Mouse (Mus musculus): ENCODE measurements around the gene Hyls1.
"Not testable (repeated sequence)": the region's sequence is repeated elsewhere in the genome, so short reads cannot be mapped to it uniquely, and the experiment has no call there.

Hyls1 gene

GRCm38 (mm10) chr9:35569571-35570534 is at the start of gene Hyls1, which contains the start of gene Pate2:
Gene Hyls1, minus strand, starts transcription at chr9:35570398.
Gene Pate2, plus strand, starts transcription at chr9:35570284.
- DNase-seq (ENCODE audit: low read depth, low spot score) = peak; percentile 97

- DNase-seq (ENCODE audit: low read depth, low spot score) = not testable (repeated sequence)
These were observed 46.6 kb upstream of the Hyls1 start for GRCm38 (mm10) chr9:35616784-35617183.

GRCm38 (mm10) chr9:35614005-35614404 is 43.8 kb upstream of the Hyls1 start:
- peak; percentile 2 for DNase-seq (ENCODE audit: low read depth, low spot score)

GRCm38 (mm10) chr9:35611841-35612240 is 41.6 kb upstream of the Hyls1 start, which contains the start of gene Pate4:
Gene Pate4, minus strand, starts transcription at chr9:35611941.
- DNase-seq (ENCODE audit: low read depth, low spot score) = no peak

GRCm38 (mm10) chr9:35607647-35608405 is 37.6 kb upstream of the Hyls1 start:
- no peak for DNase-seq (ENCODE audit: low read depth, low spot score)

GRCm38 (mm10) chr9:35592903-35593302 is 22.7 kb upstream of the Hyls1 start:
- DNase-seq (ENCODE audit: low read depth, low spot score) = peak; percentile 33

- DNase-seq (ENCODE audit: low read depth, low spot score) = no peak
These were observed 17.5 kb upstream of the Hyls1 start for GRCm38 (mm10) chr9:35587674-35588073.

GRCm38 (mm10) chr9:35574416-35574815 is 4.2 kb upstream of the Hyls1 start:
- DNase-seq (ENCODE audit: low read depth, low spot score) = no peak

GRCm38 (mm10) chr9:35570663-35571062 is 465 bp upstream of the Hyls1 start:
- no peak for DNase-seq (ENCODE audit: low read depth, low spot score)

GRCm38 (mm10) chr9:35567995-35568394 is 2.2 kb downstream of the Hyls1 start:
- no peak for DNase-seq (ENCODE audit: low read depth, low spot score)

GRCm38 (mm10) chr9:35564536-35565240 is 5.5 kb downstream of the Hyls1 start:
- DNase-seq (ENCODE audit: low read depth, low spot score) = no peak

GRCm38 (mm10) chr9:35561583-35561982 is 8.6 kb downstream of the Hyls1 start:
- no peak for DNase-seq (ENCODE audit: low read depth, low spot score)

GRCm38 (mm10) chr9:35561076-35561475 is 9.1 kb downstream of the Hyls1 start:
- DNase-seq (ENCODE audit: low read depth, low spot score) = no peak

GRCm38 (mm10) chr9:35559009-35559890 is 10.9 kb downstream of the Hyls1 start:
- peak; percentile 95 for DNase-seq (ENCODE audit: low read depth, low spot score)

- DNase-seq (ENCODE audit: low read depth, low spot score) = peak; percentile 78
These were observed 11.8 kb downstream of the Hyls1 start, which contains the start of the genes Ddx25 and Pus3 for GRCm38 (mm10) chr9:35558257-35559008. Gene Ddx25, minus strand, starts transcription at chr9:35558528. Gene Pus3, plus strand, starts transcription at chr9:35558595.

- no peak for DNase-seq (ENCODE audit: low read depth, low spot score)
These were observed 13.6 kb downstream of the Hyls1 start for GRCm38 (mm10) chr9:35556494-35557102.

GRCm38 (mm10) chr9:35548455-35548854 is 21.7 kb downstream of the Hyls1 start:
- DNase-seq (ENCODE audit: low read depth, low spot score) = no peak

GRCm38 (mm10) chr9:35546745-35547144 is 23.5 kb downstream of the Hyls1 start:
- no peak for DNase-seq (ENCODE audit: low read depth, low spot score)

- DNase-seq (ENCODE audit: low read depth, low spot score) = no peak
These were observed 24.5 kb downstream of the Hyls1 start for GRCm38 (mm10) chr9:35545704-35546103.

Measured in mesoderm, embryonic 11.5 days (tissue).